Mouse (Mus musculus) CD4-positive naive resting alpha-beta T cell, adult 57 days (primary cell): Measurements from ENCODE around the gene Rtcb. TPM values are rescaled to one million over a fixed set of nuclear protein-coding genes. Genes with fewer than 3 reads are reported as not detected.

Experiments
- total RNA-seq: library from RNA; stranded (reverse); gene quantifications from one replicate; pipeline ENCODE4 v1.2.4, GENCODE M21; 2023

Rtcb gene
- 95.8 TPM for total RNA-seq

DNA sequence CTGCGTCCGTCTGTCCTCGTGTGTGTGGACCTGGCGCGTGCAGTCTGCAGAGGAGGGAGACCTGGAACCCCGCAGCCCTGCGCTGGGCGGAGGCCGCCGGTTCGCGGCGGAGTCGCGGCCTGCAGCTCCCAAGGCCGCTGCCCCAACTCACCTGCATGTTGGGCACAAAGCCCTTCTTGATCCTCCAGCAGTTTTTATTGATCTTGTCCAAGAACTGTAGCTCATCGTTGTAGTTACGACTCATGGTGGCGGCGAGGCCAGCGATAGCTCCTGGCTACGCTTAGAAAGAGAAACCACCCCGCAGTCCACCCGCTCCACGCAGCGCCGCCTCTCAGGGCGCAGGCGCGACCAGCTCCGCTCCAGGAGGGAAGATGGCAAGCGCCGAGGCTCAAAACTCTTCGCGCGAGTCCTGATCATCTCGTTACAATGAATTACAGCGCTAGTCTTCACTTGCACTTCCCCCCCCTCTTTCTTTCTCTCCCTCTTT is at the start of gene Rtcb:
Rtcb (minus strand) TSS at position 360 of the 487 bp plus-strand sequence.

DNA sequence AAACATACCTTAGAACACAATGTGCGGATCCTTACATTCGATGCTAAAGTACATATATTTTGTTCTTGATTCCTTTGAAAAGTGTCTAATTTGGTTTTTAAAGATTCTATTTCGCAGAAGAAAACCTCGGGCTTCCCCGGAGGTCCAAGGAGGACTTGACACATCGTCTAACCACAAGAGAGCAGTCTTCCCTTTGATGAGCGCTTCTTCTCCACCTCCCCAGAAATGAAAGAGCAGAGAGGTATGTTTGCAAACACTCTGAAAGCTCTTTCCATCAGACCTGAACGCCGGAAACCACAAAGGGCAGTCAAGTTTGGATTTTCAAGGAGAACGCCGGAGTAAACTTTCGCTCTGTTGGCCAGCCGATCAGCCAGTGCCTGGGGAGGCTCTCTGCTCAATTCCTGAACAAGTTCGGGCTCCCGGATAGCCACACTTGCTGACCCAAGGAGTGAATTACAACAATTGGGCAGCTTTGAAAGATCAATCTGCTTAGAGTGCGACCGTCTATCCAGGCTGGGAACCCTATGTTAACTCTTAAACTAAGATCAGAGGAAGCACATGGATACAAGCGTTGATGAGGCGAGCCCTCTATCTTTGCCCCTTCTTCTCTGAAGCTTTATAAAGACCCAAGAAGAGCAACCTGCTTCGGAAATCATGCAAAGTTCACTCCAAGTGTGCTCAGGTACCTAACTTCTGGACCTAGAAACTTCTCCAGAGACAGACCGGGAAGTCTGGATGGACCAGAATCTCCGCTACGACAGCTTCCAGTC is 29.8 kb downstream of the Rtcb start, which contains the start of gene Ascl4:
Ascl4 (plus strand) TSS at position 6 of the 770 bp plus-strand sequence.

DNA sequence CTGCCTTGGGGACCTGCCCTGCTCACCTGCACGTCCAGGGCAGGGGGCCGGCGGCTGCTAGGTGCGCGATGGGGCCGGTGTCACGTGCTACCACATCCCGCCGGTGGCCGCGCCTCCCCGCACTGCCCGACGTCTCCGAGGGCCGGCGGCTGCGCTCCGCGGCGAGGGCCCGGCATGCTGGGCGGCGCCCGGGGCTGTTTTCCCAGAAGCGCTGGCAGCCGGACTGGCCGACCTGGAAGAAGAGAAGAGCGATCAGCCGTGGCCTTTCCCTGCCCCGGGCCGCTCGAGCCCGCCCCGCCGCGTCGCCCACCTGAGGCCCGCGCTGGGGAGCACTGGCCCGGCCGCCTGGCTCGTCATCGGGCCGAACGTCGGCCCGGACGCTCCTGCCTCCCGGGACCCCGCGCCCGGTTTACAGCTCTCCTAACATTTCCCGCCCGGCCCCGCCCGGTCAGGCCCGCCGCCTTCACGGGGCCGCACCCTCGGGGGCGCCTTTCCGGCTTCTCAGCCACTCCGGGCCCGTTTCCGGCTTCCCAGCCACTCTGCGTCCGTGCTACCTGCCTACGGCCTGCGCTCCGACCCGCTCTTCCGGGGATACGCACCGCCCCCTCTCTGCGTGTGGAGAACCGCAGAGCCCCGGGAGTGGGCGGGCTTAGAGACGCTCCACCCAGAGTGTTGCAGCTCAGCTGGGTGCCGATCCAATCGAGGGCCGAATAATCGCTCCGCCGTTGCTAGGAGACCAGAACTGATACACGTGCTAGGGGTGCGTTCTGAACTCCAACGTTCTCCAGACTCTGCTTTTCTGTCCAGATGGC is 40.9 kb downstream of the Rtcb start, which contains the start of gene Prdm4:
Prdm4 (minus strand) TSS at position 645 of the 812 bp plus-strand sequence.

Other genes starting within 250 kb of the Rtcb start
- 21.9 TPM for gene Pwp1, start 128.3 kb downstream of the Rtcb start, total RNA-seq
- 57.8 TPM for gene Prdm4, start 40.7 kb downstream of the Rtcb start, total RNA-seq
- gene Ascl4, start 30.1 kb downstream of the Rtcb start, total RNA-seq = 1.0 TPM
- not detected for gene Bpifc, start 54.1 kb upstream of the Rtcb start, total RNA-seq
- 53.0 TPM for gene Fbxo7, start 64.1 kb upstream of the Rtcb start, total RNA-seq